Mouse (Mus musculus) midbrain, embryonic 11.5 days (tissue): ENCODE data around the gene Son. TPM values are rescaled to one million over a fixed set of nuclear protein-coding genes. Genes with fewer than 3 reads are reported as not detected.

Source experiments
- polyA plus RNA-seq: library from polyadenylated mRNA; unstranded; fragments of >200 nt; fragmentation: Nextera tagmentation; extraction: Ambion mirVana; gene quantifications from 2 replicates; pipeline ENCODE4 v1.2.1, GENCODE M21; 2014

The Son gene
- polyA plus RNA-seq, 1 experiment from 2014 or later: 144 TPM

Other genes starting within 250 kb of the Son start
- 8.1 and 8.5 TPM in 2 replicates for gene Il10rb, start 241.3 kb upstream of the Son start, polyA plus RNA-seq
- 49.9 and 53.8 TPM in 2 replicates for gene Ifnar1, start 162.3 kb upstream of the Son start, polyA plus RNA-seq
- gene Ifngr2, start 100.4 kb upstream of the Son start, polyA plus RNA-seq: 33.1 and 34.8 TPM in 2 replicates
- gene Tmem50b, start 49.7 kb upstream of the Son start, polyA plus RNA-seq: 53.2 and 55.7 TPM in 2 replicates
- 5.8 and 6.0 TPM in 2 replicates for gene Dnajc28, start 28.5 kb upstream of the Son start, polyA plus RNA-seq
- 107 and 111 TPM in 2 replicates for gene Gart, start 554 bp upstream of the Son start, polyA plus RNA-seq
- 38.0 and 39.2 TPM in 2 replicates for gene Donson, start 41.3 kb downstream of the Son start, polyA plus RNA-seq
- gene Cryzl1, start 81.5 kb downstream of the Son start, polyA plus RNA-seq: 77.0 and 82.5 TPM in 2 replicates
- gene Itsn1, start 81.8 kb downstream of the Son start, polyA plus RNA-seq: 54.8 and 57.6 TPM in 2 replicates